Mouse (Mus musculus): ENCODE results near the gene Zdhhc14.

GRCm38 (mm10) chr17:5503981-5504760, 11.8 kb downstream of the Zdhhc14 start:
- TF ChIP-seq CTCF (IDR thresholded peaks at IDR 0.05; ENCODE audit: control insufficient read depth, insufficient read depth, insufficient read length) (no peak), MYOD1 (IDR thresholded peaks at IDR 0.05; ENCODE audit: control insufficient read depth, insufficient read length, low read depth) (no peak), MAX (IDR thresholded peaks at IDR 0.05) (no peak), USF1 (IDR thresholded peaks at IDR 0.05; ENCODE audit: low read depth) (no peak), FOSL1 (IDR thresholded peaks at IDR 0.05; ENCODE audit: insufficient read depth, low read length, poor library complexity, severe bottlenecking) (no peak), CEBPB (IDR thresholded peaks at IDR 0.05; ENCODE audit: low read depth) (no peak)

Data from C2C12 (cell line).